Mouse (Mus musculus): Measurements from ENCODE around the gene Poc5. TPM values are rescaled to one million over a fixed set of nuclear protein-coding genes. Genes with fewer than 3 reads are reported as not detected.

Poc5 gene
- total RNA-seq, 4 experiments from 2014 or later = 9.4 to 12.7 (median 11.0) TPM

Small RNA genes within 50 kb of the gene (microRNA-seq; reads per million reads assigned to microRNA genes)
- gene Gm25213 = not detected

Other genes with a start within 250 kb of the Poc5 start
- gene Ankdd1b, start 82.9 kb downstream of the Poc5 start, total RNA-seq (2022) = 1 to 10 TPM; 1.1 TPM
- not detected for gene Gm17622, start 102.4 kb downstream of the Poc5 start, total RNA-seq (2022)
- gene Polk, start 154.3 kb downstream of the Poc5 start, total RNA-seq (2022) = 1 to 10 TPM; 4.2 to 5.1 (median 4.5) TPM
- gene Col4a3bp, start 154.3 kb downstream of the Poc5 start, total RNA-seq (2022) = 10 to 100 TPM; 34.6 to 39.3 (median 37.5) TPM

Measured in heart, adult 8-10 months (tissue).